Mouse (Mus musculus) gastrocnemius, adult 2 months (tissue): ENCODE data around the gene Tmco3. TPM values are rescaled to one million over a fixed set of nuclear protein-coding genes. Genes with fewer than 3 reads are reported as not detected.

Experiments
- DNase-seq: peaks from one replicate; pipeline ENCODE4 v3.0.0; 2022
- H3K27ac ChIP-seq: fragments of 200-600 bp; 2 replicates; pipeline ENCODE4 v1.8.1; 2022; ENCODE audit warnings: mild to moderate bottlenecking
- H3K4me3 ChIP-seq: fragments of 200-600 bp; 2 replicates; pipeline ENCODE4 v1.8.1; 2022; ENCODE audit warnings: mild to moderate bottlenecking, moderate library complexity
- CTCF ChIP-seq: fragments of 200-600 bp; IDR thresholded peaks from 2 replicates; pipeline ENCODE4 v1.8.1; 2022; ENCODE audit warnings: antibody characterized with exemption, mild to moderate bottlenecking, moderate library complexity
- intact Hi-C: fragments of 180-260 bp; cut with DNase I; formaldehyde crosslinking; loops from one replicate; pipeline ENCODE4 v1.15.1; 2025
- long read RNA-seq, 2 experiments: library from polyadenylated mRNA; stranded (forward); transcript quantifications; one replicate each; pipeline ENCODE4 v2.0.0; 2021
- total RNA-seq, 2 experiments: library from RNA; stranded (reverse); gene quantifications; 2 replicates each; pipeline ENCODE4 v1.2.3; 2021

Gene Tmco3
- total RNA-seq, result 10 to 100 TPM; 11.3 to 15.8 TPM
- long read RNA-seq, experiment 1, full-length matches to known transcripts, result 8 of 35 reads
- long read RNA-seq, experiment 1, partial matches to known transcripts, result 0 of 35 reads
- long read RNA-seq, experiment 1, other reads (novel, unspliced or antisense), result 27 of 35 reads
- long read RNA-seq, experiment 2, full-length matches to known transcripts, result 6 of 19 reads
- long read RNA-seq, experiment 2, partial matches to known transcripts, result 1 of 19 reads
- long read RNA-seq, experiment 2, other reads (novel, unspliced or antisense), result 12 of 19 reads

- TF ChIP-seq CTCF, result no peak
Observed at GRCm38 (mm10) chr8:13287692-13288623, at the start of gene Tmco3, which contains the start of gene Dcun1d2. TSS of gene Tmco3 (plus strand) at chr8:13288190. TSS of gene Dcun1d2 (minus strand) at chr8:13288131.

GRCm38 (mm10) chr8:13240055-13240454 lies 47.9 kb upstream of the Tmco3 start:
- H3K27ac ChIP-seq, result no peak overlapping the region
- TF ChIP-seq CTCF, result no peak
- DNase-seq, result peak; percentile 11
- no peak overlapping the region for H3K4me3 ChIP-seq
- intact Hi-C loops, result no loop called here

More at GRCm38 (mm10) chr8:13287692-13288623, at the start of gene Tmco3, which contains the start of gene Dcun1d2:
- DNase-seq, result peak; percentile 98
- peak within 1 kb of the TSS; percentile 100 for H3K27ac ChIP-seq
- peak within 1 kb of the TSS; percentile 83 for H3K4me3 ChIP-seq
- intact Hi-C loops, result no loop called here

DNA sequence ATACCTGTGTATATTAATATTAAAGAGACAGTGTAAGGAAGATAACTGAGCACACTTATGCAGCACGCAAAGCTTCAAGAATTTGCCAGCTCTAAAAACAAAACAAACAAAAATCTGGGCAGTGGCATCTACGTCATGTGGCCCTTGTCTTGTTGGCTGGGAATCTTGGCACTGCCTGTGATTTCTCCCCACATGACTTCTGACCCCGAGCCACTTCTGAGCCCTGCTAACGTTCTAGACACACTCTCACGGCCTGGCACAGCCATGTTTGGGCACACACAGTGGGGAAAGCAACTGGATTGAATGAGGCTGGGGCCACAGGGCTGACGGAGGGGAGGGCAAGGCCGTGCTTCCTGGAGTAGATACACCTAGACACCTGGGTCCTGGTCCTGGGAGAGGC lies 47.3 kb upstream of the Tmco3 start:
- no peak for TF ChIP-seq CTCF
- DNase-seq, result no peak
- intact Hi-C loops, result no loop called here
- Histone ChIP-seq H3K27ac (peak overlapping the region; percentile 49; the same call in 1 of the 2 replicates), H3K4me3 (no peak overlapping the region)

DNA sequence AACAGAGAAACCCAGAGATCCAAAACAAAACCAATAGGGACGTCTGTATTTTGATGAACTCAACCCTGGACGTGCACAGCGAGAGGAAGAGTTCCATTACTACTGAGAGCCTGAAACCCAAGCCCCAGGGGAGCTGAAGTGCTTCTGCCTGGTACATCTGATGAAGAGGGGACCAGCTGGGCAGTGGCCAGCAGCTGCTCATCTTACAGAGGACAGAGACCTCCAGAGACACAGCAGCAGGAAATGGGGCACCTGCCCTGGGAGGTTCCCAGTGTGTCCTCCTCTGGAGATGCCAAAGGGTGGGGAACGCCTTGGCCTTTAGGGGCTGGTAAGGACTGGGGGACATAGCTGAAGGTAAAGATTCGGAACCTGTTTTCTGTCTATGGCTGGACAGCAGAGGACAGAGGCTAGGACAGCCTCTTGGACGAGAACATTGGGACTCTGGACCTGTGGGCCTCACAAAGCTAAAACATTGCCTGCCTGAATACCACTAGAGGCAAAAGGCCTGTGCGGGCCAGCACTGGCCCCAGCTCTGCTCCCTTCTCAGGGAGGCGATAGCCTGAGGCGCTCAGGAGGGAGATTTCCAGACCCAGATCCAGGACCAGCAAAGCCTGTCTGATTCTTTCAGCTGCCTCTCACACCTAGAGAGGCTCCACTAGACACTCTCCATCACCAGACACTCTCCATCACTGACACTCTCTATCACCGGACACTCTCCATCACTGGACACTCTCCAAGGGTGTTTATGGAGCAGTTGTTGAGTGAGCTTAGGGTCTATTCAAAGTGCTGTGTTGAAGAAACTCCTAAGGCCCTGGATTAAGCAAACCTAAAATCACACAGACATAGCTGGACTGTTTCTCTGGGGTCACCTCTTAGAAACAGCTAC lies 44.8 kb upstream of the Tmco3 start:
- peak; percentile 66 for DNase-seq

GRCm38 (mm10) chr8:13244343-13244880 lies 43.6 kb upstream of the Tmco3 start:
- H3K27ac ChIP-seq, result peak overlapping the region; percentile 49
- no peak for TF ChIP-seq CTCF
- DNase-seq, result peak; percentile 35
- no peak overlapping the region for H3K4me3 ChIP-seq
- intact Hi-C loops, result no loop called here

More for the DNA sequence above, 44.8 kb upstream of the Tmco3 start:
- intact Hi-C loops, result no loop called here
- no peak for TF ChIP-seq CTCF
- H3K4me3 ChIP-seq, result no peak overlapping the region; the same call in 1 of the 2 replicates
- H3K27ac ChIP-seq, result peak overlapping the region; percentile 49

DNA sequence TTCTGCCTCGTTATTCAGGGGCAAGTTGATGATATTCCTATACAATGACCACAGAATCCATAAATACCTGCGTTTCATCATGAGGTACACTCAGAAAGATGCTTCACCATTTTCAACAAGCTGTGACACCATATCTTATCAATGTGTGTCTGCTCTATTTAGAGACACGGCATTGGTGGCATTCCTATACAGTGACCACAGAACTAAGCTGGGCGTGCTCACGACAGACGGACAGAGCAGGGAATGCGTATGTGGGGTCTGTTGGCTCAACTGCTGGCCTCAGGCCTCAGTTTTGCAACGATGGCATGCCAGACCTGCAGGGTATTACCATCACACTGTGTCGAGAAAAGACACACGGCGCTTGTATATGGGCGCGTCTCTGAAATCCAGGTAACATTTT lies 35.2 kb upstream of the Tmco3 start:
- DNase-seq, result peak; percentile 59
- no peak for TF ChIP-seq CTCF
- Histone ChIP-seq H3K27ac (peak overlapping the region; percentile 96), H3K4me3 (peak overlapping the region; percentile 70)
- intact Hi-C loops, result loop anchor here (1.0 to 10.0 kb wide), 3 partner anchors 44 to 258 kb away; no protein-coding TSS in a partner anchor

DNA sequence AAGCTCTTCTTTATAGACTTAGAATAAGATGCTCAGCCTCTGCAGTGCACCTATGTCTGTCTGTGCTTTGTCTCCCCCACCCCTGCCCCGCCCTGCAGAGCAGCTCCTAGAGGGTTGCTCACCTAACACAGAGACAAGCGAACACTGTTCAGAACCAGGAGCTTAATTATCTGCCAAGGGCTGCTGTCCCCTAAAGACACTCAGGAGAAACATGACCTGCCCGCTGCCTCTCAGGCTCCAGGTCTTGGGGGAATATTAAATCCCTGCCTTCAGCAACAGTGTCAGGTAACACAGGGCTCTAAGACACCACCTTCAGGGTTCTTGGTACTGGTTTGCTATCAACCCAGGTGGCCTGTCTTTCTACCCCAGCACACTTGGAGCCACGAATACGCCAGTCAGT lies 34.6 kb upstream of the Tmco3 start:
- peak; percentile 56 for DNase-seq
- TF ChIP-seq CTCF, result no peak
- intact Hi-C loops, result loop anchor here (1.0 to 10.0 kb wide), 3 partner anchors 44 to 259 kb away; no protein-coding TSS in a partner anchor
- Histone ChIP-seq H3K27ac (peak overlapping the region; percentile 96), H3K4me3 (peak overlapping the region; percentile 70)

DNA sequence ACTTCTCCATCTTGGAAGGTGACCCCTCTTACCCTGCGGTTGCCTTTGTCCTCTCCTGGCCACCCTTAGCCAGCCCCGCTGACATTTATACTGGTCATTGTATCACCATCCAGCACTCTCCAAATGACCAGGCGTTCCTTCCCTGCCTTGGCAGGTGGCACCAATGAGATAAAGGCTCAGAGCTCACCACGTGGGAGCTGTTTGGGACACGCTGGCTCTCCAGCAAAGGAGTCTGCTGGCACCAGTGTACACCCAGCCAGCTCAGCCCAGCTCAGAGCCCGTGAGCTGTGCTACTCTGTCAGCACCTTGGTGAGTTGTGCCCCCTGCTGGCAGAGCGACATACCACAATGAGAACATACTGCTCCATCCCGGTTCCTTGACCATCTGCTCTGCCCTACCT lies 34.0 kb upstream of the Tmco3 start, which contains the start of gene Adprhl1:
Gene Adprhl1, minus strand, starts transcription at position 144 of the 400 bp plus-strand sequence.
- TF ChIP-seq CTCF, result peak; percentile 82
- peak; percentile 92 for DNase-seq
- intact Hi-C loops, result loop anchor here (10.0 kb wide), 1 partner anchor 259 kb away; no protein-coding TSS in a partner anchor
- H3K4me3 ChIP-seq, result peak within 1 kb of the TSS; percentile 70
- peak within 1 kb of the TSS; percentile 96 for H3K27ac ChIP-seq

GRCm38 (mm10) chr8:13263376-13263775 lies 24.6 kb upstream of the Tmco3 start:
- no peak overlapping the region for H3K27ac ChIP-seq
- TF ChIP-seq CTCF, result no peak
- intact Hi-C loops, result no loop called here

GRCm38 (mm10) chr8:13267566-13267965 lies 20.4 kb upstream of the Tmco3 start:
- Histone ChIP-seq H3K4me3 (no peak overlapping the region), H3K27ac (no peak overlapping the region)
- intact Hi-C loops, result no loop called here
- TF ChIP-seq CTCF, result no peak
- no peak for DNase-seq

More at GRCm38 (mm10) chr8:13263376-13263775, 24.6 kb upstream of the Tmco3 start:
- DNase-seq, result no peak
- no peak overlapping the region for H3K4me3 ChIP-seq

DNA sequence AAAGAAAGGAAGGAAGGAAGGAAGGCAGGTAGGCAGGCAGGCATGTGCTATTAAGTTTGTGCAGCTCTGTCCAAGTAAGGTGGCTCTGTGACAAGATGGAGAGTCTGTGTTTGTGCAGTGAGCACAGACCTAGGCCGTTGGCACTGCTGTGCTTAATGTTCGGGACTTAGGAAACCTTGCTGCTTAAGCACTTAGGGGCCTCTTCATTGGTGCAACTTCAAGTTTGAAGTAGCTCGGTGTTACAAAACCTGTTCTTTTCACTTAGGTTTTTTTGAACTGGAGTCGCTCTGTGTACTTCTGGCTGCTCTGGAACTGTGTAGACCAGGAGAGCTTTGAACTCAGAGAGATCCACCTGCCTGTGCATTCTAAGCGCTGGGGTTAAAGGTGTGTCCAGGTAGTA lies 15.2 kb upstream of the Tmco3 start:
- Histone ChIP-seq H3K27ac (no peak overlapping the region), H3K4me3 (no peak overlapping the region)
- TF ChIP-seq CTCF, result no peak
- no peak for DNase-seq
- intact Hi-C loops, result no loop called here
